Mouse (Mus musculus): Measurements from ENCODE around the gene Lrrc74a.

DNA sequence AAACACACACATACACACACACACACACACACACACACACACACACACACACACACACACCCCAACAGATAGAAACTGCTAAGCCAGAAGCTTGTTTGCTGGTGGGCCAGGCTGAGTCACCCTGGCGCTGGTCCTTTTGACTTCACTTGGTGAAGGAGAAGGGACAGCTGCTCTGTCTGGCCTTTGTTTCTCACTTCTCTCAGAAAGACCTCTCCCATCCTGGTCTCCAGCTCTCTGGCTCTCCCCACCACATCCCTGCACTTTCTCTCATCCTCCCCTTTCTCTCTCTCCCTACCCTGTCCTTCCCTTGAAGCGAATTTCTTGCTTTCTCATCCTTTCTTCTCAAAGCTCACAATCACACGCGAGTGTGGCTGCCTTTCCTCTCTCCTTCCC lies 70.1 kb downstream of the Lrrc74a start:
- TF ChIP-seq CEBPB (IDR thresholded peaks at IDR 0.05; ENCODE audit: low read depth), result no peak
- TF ChIP-seq CTCF (IDR thresholded peaks at IDR 0.05; ENCODE audit: control insufficient read depth, insufficient read depth, insufficient read length), result no peak
- TF ChIP-seq FOSL1 (IDR thresholded peaks at IDR 0.05; ENCODE audit: insufficient read depth, low read length, poor library complexity, severe bottlenecking), result no peak
- no peak for TF ChIP-seq USF1 (IDR thresholded peaks at IDR 0.05; ENCODE audit: low read depth)
- TF ChIP-seq MAX (IDR thresholded peaks at IDR 0.05), result no peak
